Mouse (Mus musculus) gastrocnemius, postnatal 14 days (tissue): ENCODE measurements around the gene Dpm3. TPM values are rescaled to one million over a fixed set of nuclear protein-coding genes. Genes with fewer than 3 reads are reported as not detected.

Experiments used
- DNase-seq: peaks from one replicate; pipeline ENCODE4 v3.0.0; 2021; ENCODE audit warnings: mixed read lengths
- intact Hi-C: fragments of 180-260 bp; cut with DNase I; formaldehyde crosslinking; loops from one replicate; pipeline ENCODE4 v1.15.1; 2025; ENCODE audit warnings: low total_unique reads
- total RNA-seq, 2 experiments: library from RNA; stranded (reverse); gene quantifications; 2 replicates each; pipeline ENCODE4 v1.2.3; 2021

Dpm3 gene
- total RNA-seq, 2 experiments from 2014 or later = 32.5 to 37.3 TPM

- intact Hi-C loops = no loop called here
- DNase-seq = no peak
These were observed 29.9 kb upstream of the Dpm3 start for GRCm38 (mm10) chr3:89229276-89229675.

- DNase-seq = no peak
- intact Hi-C loops = no loop called here
These were observed 28.6 kb upstream of the Dpm3 start for GRCm38 (mm10) chr3:89230561-89230960.

GRCm38 (mm10) chr3:89231345-89231744 lies 27.8 kb upstream of the Dpm3 start:
- DNase-seq = no peak
- intact Hi-C loops = no loop called here

- intact Hi-C loops = no loop called here
- DNase-seq = no peak
These were observed 27.3 kb upstream of the Dpm3 start for GRCm38 (mm10) chr3:89231772-89232275.

GRCm38 (mm10) chr3:89232614-89233013 lies 26.5 kb upstream of the Dpm3 start:
- intact Hi-C loops = no loop called here
- no peak for DNase-seq

- no peak for DNase-seq
- intact Hi-C loops = no loop called here
These were observed 25.5 kb upstream of the Dpm3 start for GRCm38 (mm10) chr3:89233562-89234110.

GRCm38 (mm10) chr3:89236516-89236915 lies 22.6 kb upstream of the Dpm3 start:
- intact Hi-C loops = no loop called here

GRCm38 (mm10) chr3:89237682-89238081 lies 21.5 kb upstream of the Dpm3 start:
- DNase-seq = no peak
- intact Hi-C loops = no loop called here

More at GRCm38 (mm10) chr3:89236516-89236915, 22.6 kb upstream of the Dpm3 start:
- no peak for DNase-seq

- no peak for DNase-seq
- intact Hi-C loops = no loop called here
These were observed 20.7 kb upstream of the Dpm3 start for GRCm38 (mm10) chr3:89238494-89238893.

- intact Hi-C loops = no loop called here
- peak; percentile 51 for DNase-seq
These were observed 16.7 kb upstream of the Dpm3 start for GRCm38 (mm10) chr3:89242331-89242895.

- intact Hi-C loops = no loop called here
- no peak for DNase-seq
These were observed 15.5 kb upstream of the Dpm3 start for GRCm38 (mm10) chr3:89243609-89244008.

GRCm38 (mm10) chr3:89244158-89244981 lies 14.8 kb upstream of the Dpm3 start:
- intact Hi-C loops = no loop called here
- DNase-seq = no peak

- no peak for DNase-seq
- intact Hi-C loops = loop anchor here (5.0 kb wide), 1 partner anchor 57 kb away; no protein-coding TSS in a partner anchor
These were observed 14.0 kb upstream of the Dpm3 start for GRCm38 (mm10) chr3:89244982-89245687.

- no peak for DNase-seq
- intact Hi-C loops = loop anchor here (5.0 kb wide), 1 partner anchor 57 kb away; no protein-coding TSS in a partner anchor
These were observed 13.4 kb upstream of the Dpm3 start, which contains the start of gene Krtcap2 for GRCm38 (mm10) chr3:89245688-89246171. Gene Krtcap2 (plus strand): TSS chr3:89245966.

- intact Hi-C loops = loop anchor here (5.0 kb wide), 1 partner anchor 56 kb away; no protein-coding TSS in a partner anchor
- peak; percentile 91 for DNase-seq
These were observed 12.7 kb upstream of the Dpm3 start, which contains the start of gene Trim46 for GRCm38 (mm10) chr3:89246261-89247100. Gene Trim46 (minus strand): TSS chr3:89246309.

- DNase-seq = no peak
- intact Hi-C loops = loop anchor here (5.0 kb wide), 1 partner anchor 55 kb away; no protein-coding TSS in a partner anchor
These were observed 11.7 kb upstream of the Dpm3 start for GRCm38 (mm10) chr3:89247466-89247865.

- peak; percentile 52 for DNase-seq
- intact Hi-C loops = no loop called here
These were observed 8.6 kb upstream of the Dpm3 start for GRCm38 (mm10) chr3:89250435-89251040.

- DNase-seq = peak; percentile 69
- intact Hi-C loops = no loop called here
These were observed 7.7 kb upstream of the Dpm3 start for GRCm38 (mm10) chr3:89251365-89251895.
